Mouse (Mus musculus): Measurements from ENCODE around the gene Ino80. TPM values are rescaled to one million over a fixed set of nuclear protein-coding genes. Genes with fewer than 3 reads are reported as not detected.

Ino80 gene
- total RNA-seq, 2 experiments from 2014 or later, result 21.8 to 32.2 TPM

- no peak for ATAC-seq (replicated peaks; ENCODE audit: low FRiP score, low TSS enrichment, poor library complexity, severe bottlenecking)
Observed at GRCm38 (mm10) chr2:119463114-119463775, 14.2 kb downstream of the Ino80 start.

DNA sequence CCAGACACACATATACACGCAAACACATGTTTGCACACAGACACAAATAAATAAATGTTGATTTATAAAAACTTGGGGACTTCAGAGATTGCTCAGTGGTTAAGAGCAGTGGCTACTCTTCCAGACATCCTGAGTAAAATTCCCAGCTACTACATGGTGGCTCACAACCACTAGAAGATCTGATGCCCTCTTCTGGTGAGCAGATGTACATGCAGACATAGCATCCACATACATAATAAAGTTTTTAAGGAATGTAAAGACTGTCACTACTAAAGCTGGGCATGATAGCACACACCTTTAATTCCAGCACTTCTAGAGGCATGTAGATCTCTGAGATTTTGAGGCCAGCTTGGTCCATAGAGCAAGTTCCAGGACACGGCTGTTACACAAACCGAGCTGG is 16.5 kb downstream of the Ino80 start:
- peak; percentile 52; the same call in 1 of the 2 replicates for ATAC-seq (replicated peaks; ENCODE audit: low FRiP score, low TSS enrichment, poor library complexity, severe bottlenecking)

DNA sequence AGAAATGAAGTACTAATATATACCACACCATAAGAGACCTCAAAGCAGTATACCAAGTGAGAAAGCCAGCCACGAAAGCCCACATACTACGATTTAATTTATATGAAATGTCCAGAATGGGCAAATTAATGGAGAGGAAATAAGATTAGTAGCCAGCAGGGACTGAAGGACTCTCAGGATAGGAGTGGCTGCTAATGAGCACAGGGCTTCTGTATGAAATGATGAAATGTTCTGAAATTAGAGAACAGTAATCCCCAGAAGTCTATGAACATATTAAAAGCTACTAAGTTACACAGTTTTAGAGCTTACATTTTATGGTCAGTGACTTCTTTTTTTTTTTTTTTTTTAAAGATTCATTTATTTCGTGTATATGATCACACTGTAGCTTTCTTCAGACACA is 22.9 kb downstream of the Ino80 start:
- ATAC-seq (replicated peaks; ENCODE audit: low FRiP score, low TSS enrichment, poor library complexity, severe bottlenecking), result no peak

DNA sequence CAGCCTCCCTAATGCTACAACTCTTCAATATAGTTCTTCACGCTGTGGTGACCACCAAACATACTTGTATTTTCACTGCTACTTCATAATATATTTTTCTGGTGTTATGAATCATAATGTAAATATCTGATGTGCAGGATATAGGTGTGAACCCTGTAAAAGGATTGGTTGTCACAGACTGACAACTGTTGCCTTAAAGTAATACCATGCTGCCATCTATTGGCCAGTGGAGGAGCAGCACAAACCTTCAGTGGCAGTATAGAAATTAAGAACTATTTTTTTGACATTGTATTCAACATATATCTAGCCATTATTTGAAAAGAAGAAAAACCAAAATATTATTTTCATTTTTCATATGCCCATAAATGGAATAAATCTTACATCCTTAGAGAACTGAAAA is 40.5 kb downstream of the Ino80 start:
- ATAC-seq (replicated peaks; ENCODE audit: low FRiP score, low TSS enrichment, poor library complexity, severe bottlenecking), result peak; percentile 80

GRCm38 (mm10) chr2:119436467-119436866 is 41.0 kb downstream of the Ino80 start:
- ATAC-seq (replicated peaks; ENCODE audit: low FRiP score, low TSS enrichment, poor library complexity, severe bottlenecking), result no peak

- peak; percentile 84 for ATAC-seq (replicated peaks; ENCODE audit: low FRiP score, low TSS enrichment, poor library complexity, severe bottlenecking)
Observed at GRCm38 (mm10) chr2:119413819-119414218, 63.7 kb downstream of the Ino80 start.

GRCm38 (mm10) chr2:119411674-119412073 is 65.8 kb downstream of the Ino80 start:
- no peak for ATAC-seq (replicated peaks; ENCODE audit: low FRiP score, low TSS enrichment, poor library complexity, severe bottlenecking)

- ATAC-seq (replicated peaks; ENCODE audit: low FRiP score, low TSS enrichment, poor library complexity, severe bottlenecking), result no peak
Observed at GRCm38 (mm10) chr2:119411016-119411415, 66.5 kb downstream of the Ino80 start.

GRCm38 (mm10) chr2:119408733-119409132 is 68.8 kb downstream of the Ino80 start:
- ATAC-seq (replicated peaks; ENCODE audit: low FRiP score, low TSS enrichment, poor library complexity, severe bottlenecking), result no peak

DNA sequence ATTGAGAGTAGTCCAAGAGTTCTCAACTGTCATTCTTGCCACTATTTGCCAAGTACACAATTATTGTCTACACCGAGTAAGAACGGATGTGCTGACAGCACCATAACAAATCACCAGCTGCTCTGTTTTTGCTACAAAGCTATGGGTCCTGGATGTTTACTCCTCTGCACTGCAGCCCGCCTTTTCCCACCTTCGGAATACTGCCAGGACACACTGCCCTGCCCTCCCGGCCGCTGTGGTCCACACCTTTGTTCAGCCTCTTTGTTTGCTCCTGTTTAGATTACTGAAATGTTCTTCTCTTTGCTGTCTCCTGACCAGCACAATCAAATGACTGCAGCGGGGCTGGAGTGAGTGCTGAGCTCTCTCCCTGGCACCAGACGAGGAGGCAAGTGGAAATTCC is 69.2 kb downstream of the Ino80 start:
- no peak for ATAC-seq (replicated peaks; ENCODE audit: low FRiP score, low TSS enrichment, poor library complexity, severe bottlenecking)

- ATAC-seq (replicated peaks; ENCODE audit: low FRiP score, low TSS enrichment, poor library complexity, severe bottlenecking), result no peak
Observed at GRCm38 (mm10) chr2:119399313-119399712, 78.2 kb downstream of the Ino80 start.

DNA sequence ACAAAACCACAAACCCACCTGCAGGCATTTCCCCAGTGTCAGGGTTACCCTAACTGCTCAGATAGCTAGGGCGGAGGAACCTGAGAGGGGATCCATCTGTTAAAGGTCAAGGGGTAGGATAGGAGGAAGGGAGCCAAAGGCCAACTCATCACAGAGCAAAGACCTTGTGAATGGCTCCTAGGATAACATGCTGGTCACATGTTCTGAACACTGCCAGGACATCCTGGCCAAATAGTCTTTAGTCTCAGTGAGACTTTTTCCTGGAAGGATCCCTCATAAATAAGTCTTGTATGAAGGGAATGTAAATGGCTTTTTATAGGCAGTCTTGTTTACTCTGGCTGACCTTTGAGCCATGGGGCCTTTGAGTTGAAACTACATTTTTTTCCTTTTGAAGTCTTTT is 78.8 kb downstream of the Ino80 start:
- ATAC-seq (replicated peaks; ENCODE audit: low FRiP score, low TSS enrichment, poor library complexity, severe bottlenecking), result no peak

- ATAC-seq (replicated peaks; ENCODE audit: low FRiP score, low TSS enrichment, poor library complexity, severe bottlenecking), result no peak
Observed at GRCm38 (mm10) chr2:119398252-119398651, 79.2 kb downstream of the Ino80 start.

- ATAC-seq (replicated peaks; ENCODE audit: low FRiP score, low TSS enrichment, poor library complexity, severe bottlenecking), result no peak
Observed at GRCm38 (mm10) chr2:119389992-119390391, 87.5 kb downstream of the Ino80 start.

DNA sequence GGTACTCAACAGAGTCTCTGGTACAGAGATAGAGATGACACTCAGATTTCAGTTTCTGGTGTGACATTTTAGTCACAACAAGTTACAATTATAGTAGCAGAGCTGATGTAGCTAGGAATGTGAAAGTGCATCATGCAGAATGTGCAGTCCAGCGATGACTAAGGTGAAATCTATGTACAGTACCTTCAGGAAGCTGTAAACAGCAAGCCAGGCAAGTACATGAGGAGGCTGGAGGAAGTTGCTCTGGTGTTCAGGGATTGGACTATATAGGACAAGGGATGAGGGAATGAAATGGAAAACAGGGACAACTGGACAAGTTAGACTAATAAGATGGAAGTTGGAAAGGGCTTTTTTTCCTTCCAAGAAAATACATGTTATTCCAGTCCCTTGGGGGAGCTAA is 89.2 kb downstream of the Ino80 start:
- ATAC-seq (replicated peaks; ENCODE audit: low FRiP score, low TSS enrichment, poor library complexity, severe bottlenecking), result no peak

- ATAC-seq (replicated peaks; ENCODE audit: low FRiP score, low TSS enrichment, poor library complexity, severe bottlenecking), result no peak
Observed at GRCm38 (mm10) chr2:119379455-119379854, 98.0 kb downstream of the Ino80 start.

GRCm38 (mm10) chr2:119377826-119378225 is 99.7 kb downstream of the Ino80 start:
- no peak for ATAC-seq (replicated peaks; ENCODE audit: low FRiP score, low TSS enrichment, poor library complexity, severe bottlenecking)

DNA sequence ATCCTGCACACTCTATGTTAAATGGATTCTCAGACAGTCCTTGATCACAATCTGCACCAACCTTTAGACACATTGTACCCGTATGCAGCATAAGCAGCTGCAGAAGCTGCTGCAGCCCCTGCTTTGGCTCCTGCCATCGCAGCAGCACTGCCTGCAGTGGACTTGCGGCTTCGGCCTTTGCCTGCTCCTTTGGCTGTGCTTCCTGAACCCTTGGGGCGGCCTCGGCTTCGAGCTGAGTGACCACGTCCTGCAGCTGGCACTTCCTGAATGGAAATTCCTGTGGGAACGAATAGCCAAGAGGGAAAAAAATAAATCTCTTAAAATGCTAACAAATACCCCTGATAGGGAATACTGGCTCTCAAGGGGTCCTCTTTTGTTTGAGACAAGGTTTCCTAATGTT is 100.2 kb downstream of the Ino80 start:
- ATAC-seq (replicated peaks; ENCODE audit: low FRiP score, low TSS enrichment, poor library complexity, severe bottlenecking), result no peak

DNA sequence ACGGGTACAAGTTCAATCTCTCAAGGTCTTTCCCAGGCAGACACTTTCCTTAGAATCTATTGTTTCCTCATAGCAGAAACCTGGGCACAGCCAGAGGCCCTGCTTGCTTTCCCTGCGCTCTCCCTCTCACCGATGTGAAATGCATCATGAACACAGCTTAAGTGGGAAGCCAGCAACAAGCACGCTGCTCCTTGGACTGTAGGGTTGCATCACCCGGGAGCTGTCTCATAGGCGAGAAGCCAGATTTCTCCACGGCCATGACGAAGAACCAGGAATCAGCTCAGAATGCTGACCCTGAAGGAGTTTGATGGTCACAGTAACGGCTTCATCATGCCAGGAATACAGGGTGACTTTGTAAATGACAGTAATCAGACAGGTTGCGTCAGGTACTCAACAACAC is 107.4 kb downstream of the Ino80 start:
- ATAC-seq (replicated peaks; ENCODE audit: low FRiP score, low TSS enrichment, poor library complexity, severe bottlenecking), result no peak

DNA sequence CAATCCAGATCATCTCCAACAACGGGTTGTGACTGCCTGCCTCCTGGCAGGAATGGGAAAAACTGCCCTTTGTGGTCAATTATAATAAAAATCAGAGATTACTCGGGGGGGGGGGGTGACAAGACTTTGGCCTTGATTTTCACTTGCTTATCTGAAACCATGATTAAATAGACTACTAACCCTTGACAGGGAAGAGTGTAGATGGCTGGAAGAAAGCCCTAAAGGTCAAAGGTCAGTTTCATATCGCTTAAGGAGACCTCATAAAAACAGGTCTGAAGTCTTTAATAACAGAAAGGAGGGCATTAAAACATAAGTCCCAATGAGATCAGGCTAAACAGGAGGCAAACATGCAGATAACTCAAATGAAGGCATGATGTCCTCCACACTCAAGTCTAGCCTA is 110.1 kb downstream of the Ino80 start:
- ATAC-seq (replicated peaks; ENCODE audit: low FRiP score, low TSS enrichment, poor library complexity, severe bottlenecking), result no peak

- ATAC-seq (replicated peaks; ENCODE audit: low FRiP score, low TSS enrichment, poor library complexity, severe bottlenecking), result no peak
Observed at GRCm38 (mm10) chr2:119364969-119365368, 112.5 kb downstream of the Ino80 start.

Measured in megakaryocyte-erythroid progenitor cell, adult 5-6 weeks (primary cell).